Mouse (Mus musculus): ENCODE measurements around the gene Cntfr.
"Not testable (repeated sequence)": the region's sequence is repeated elsewhere in the genome, so short reads cannot be mapped to it uniquely, and the experiment has no call there.

- not testable (repeated sequence) for TF ChIP-seq CTCF, POLR2A (IDR thresholded peaks at IDR 0.05; ENCODE audit: insufficient read depth, low read depth, low read length)
Observed at GRCm38 (mm10) chr4:41696452-41696851, 437 bp downstream of the Cntfr start.
